Mouse (Mus musculus) G1E-ER4 (cell line): Measurements from ENCODE around the gene Lrrc39. TPM values are rescaled to one million over a fixed set of nuclear protein-coding genes. Genes with fewer than 3 reads are reported as not detected.
A peak's percentile ranks its signal among the peaks of the same experiment; 100 is the strongest.

Experiments used
- GATA1 ChIP-seq: IDR thresholded peaks from one replicate; pipeline ENCODE4 v1.8.0; 2012; ENCODE audit warnings: low read length, inconsistent platforms
- polyA plus RNA-seq: library from polyadenylated mRNA; stranded (reverse); fragments of >175 nt; gene quantifications from 2 replicates; pipeline ENCODE4 v1.2.3, GENCODE M21; 2012

Lrrc39 gene
- polyA plus RNA-seq, 1 experiment, result not detected

GRCm38 (mm10) chr3:116595603-116595991 lies 32.8 kb downstream of the Lrrc39 start:
- peak; percentile 34 for TF ChIP-seq GATA1

- TF ChIP-seq GATA1, result no peak
Measured at GRCm38 (mm10) chr3:116599705-116600104, 36.9 kb downstream of the Lrrc39 start.

- TF ChIP-seq GATA1, result no peak
Measured at GRCm38 (mm10) chr3:116601005-116601404, 38.2 kb downstream of the Lrrc39 start.

GRCm38 (mm10) chr3:116601781-116602180 lies 39.0 kb downstream of the Lrrc39 start:
- no peak for TF ChIP-seq GATA1

- TF ChIP-seq GATA1, result no peak
Measured at GRCm38 (mm10) chr3:116604570-116604969, 41.8 kb downstream of the Lrrc39 start.

GRCm38 (mm10) chr3:116614295-116614892 lies 51.6 kb downstream of the Lrrc39 start, which contains the start of gene Trmt13:
Gene Trmt13 (minus strand): TSS chr3:116614587.
- TF ChIP-seq GATA1, result no peak

- TF ChIP-seq GATA1, result no peak
Measured at GRCm38 (mm10) chr3:116615318-116616068, 52.7 kb downstream of the Lrrc39 start.

- peak; percentile 19 for TF ChIP-seq GATA1
Measured at GRCm38 (mm10) chr3:116618855-116619254, 56.1 kb downstream of the Lrrc39 start.

GRCm38 (mm10) chr3:116620636-116621370 lies 58.0 kb downstream of the Lrrc39 start:
- no peak for TF ChIP-seq GATA1

GRCm38 (mm10) chr3:116622641-116623040 lies 59.9 kb downstream of the Lrrc39 start:
- no peak for TF ChIP-seq GATA1

GRCm38 (mm10) chr3:116631459-116631858 lies 68.7 kb downstream of the Lrrc39 start:
- TF ChIP-seq GATA1, result no peak

Other genes starting within 250 kb of the Lrrc39 start
- gene Cdc14a, start 138.9 kb upstream of the Lrrc39 start, polyA plus RNA-seq, result 5.9 and 14.4 TPM in 2 replicates
- 60.2 and 84.9 TPM in 2 replicates for gene Rtca, start 54.8 kb upstream of the Lrrc39 start, polyA plus RNA-seq
- gene Dbt, start 49.9 kb upstream of the Lrrc39 start, polyA plus RNA-seq, result 1.2 and 1.4 TPM in 2 replicates
- gene Sass6, start 32.0 kb downstream of the Lrrc39 start, polyA plus RNA-seq, result 6.1 and 8.8 TPM in 2 replicates
- gene Trmt13, start 51.6 kb downstream of the Lrrc39 start, polyA plus RNA-seq, result 1.6 and 2.2 TPM in 2 replicates
- 14.7 and 20.6 TPM in 2 replicates for gene Mfsd14a, start 99.7 kb downstream of the Lrrc39 start, polyA plus RNA-seq
- gene Gm43191, start 118.3 kb downstream of the Lrrc39 start, polyA plus RNA-seq, result not detected in 2 replicates
- gene Slc35a3, start 149.9 kb downstream of the Lrrc39 start, polyA plus RNA-seq, result 10.7 and 16.2 TPM in 2 replicates
- gene Agl, start 245.2 kb downstream of the Lrrc39 start, polyA plus RNA-seq, result 0.90 and 0.92 TPM in 2 replicates